Mouse (Mus musculus): ENCODE results near the gene Ush1g. TPM values are rescaled to one million over a fixed set of nuclear protein-coding genes. Genes with fewer than 3 reads are reported as not detected.
A peak's percentile ranks its signal among the peaks of the same experiment; 100 is the strongest.

The Ush1g gene
- polyA plus RNA-seq, 1 experiment: 0.24 TPM

- Histone ChIP-seq H3K36me3 (ENCODE audit: control insufficient read depth, insufficient read depth, low read length, poor library complexity, severe bottlenecking) (no peaks in the 10 kb centered on the region), H3K4me3 (ENCODE audit: low read depth, low read length) (peak overlapping the region; percentile 54), H3K4me1 (ENCODE audit: control insufficient read depth, insufficient read depth, low read length) (no peaks in the 10 kb centered on the region), H3K27ac (ENCODE audit: insufficient read depth, low read length) (no peak overlapping the region), H3K9ac (ENCODE audit: low read depth, poor library complexity, severe bottlenecking) (peak overlapping the region; percentile 67), H3K9me3 (replicated peaks; ENCODE audit: control insufficient read depth, insufficient read depth, low read length, poor library complexity, severe bottlenecking) (no peaks in the 10 kb centered on the region), H3K27me3 (ENCODE audit: control insufficient read depth, insufficient read depth, low read length, poor library complexity, severe bottlenecking) (peaks cover 7% of the 10 kb centered on the region)
- no peak for TF ChIP-seq POLR2A (IDR thresholded peaks at IDR 0.05; ENCODE audit: insufficient read depth, low read length)
- TF ChIP-seq EP300 (IDR thresholded peaks at IDR 0.05; ENCODE audit: insufficient read depth, low read depth, low read length): no peak
- no peak for TF ChIP-seq CTCF (IDR thresholded peaks at IDR 0.05; ENCODE audit: low read depth, low read length)
Observed at GRCm38 (mm10) chr11:115266400-115266778, 55.5 kb downstream of the Ush1g start.

GRCm38 (mm10) chr11:115265771-115266399 lies 56.0 kb downstream of the Ush1g start:
- Histone ChIP-seq H3K9me3 (replicated peaks; ENCODE audit: control insufficient read depth, insufficient read depth, low read length, poor library complexity, severe bottlenecking) (no peaks in the 10 kb centered on the region), H3K9ac (ENCODE audit: low read depth, poor library complexity, severe bottlenecking) (0 out of 2 replicates have a peak overlapping the region, but pooled peaks have one; percentile 67), H3K27me3 (ENCODE audit: control insufficient read depth, insufficient read depth, low read length, poor library complexity, severe bottlenecking) (peaks cover 7% of the 10 kb centered on the region), H3K27ac (ENCODE audit: insufficient read depth, low read length) (no peak overlapping the region), H3K36me3 (ENCODE audit: control insufficient read depth, insufficient read depth, low read length, poor library complexity, severe bottlenecking) (no peaks in the 10 kb centered on the region), H3K4me1 (ENCODE audit: control insufficient read depth, insufficient read depth, low read length) (no peaks in the 10 kb centered on the region), H3K4me3 (ENCODE audit: low read depth, low read length) (no peak overlapping the region)
- no peak for TF ChIP-seq EP300 (IDR thresholded peaks at IDR 0.05; ENCODE audit: insufficient read depth, low read depth, low read length)
- TF ChIP-seq CTCF (IDR thresholded peaks at IDR 0.05; ENCODE audit: low read depth, low read length): no peak
- no peak for TF ChIP-seq POLR2A (IDR thresholded peaks at IDR 0.05; ENCODE audit: insufficient read depth, low read length)

Other genes with a start within 250 kb of the Ush1g start
- gene Rab37, start 230.6 kb downstream of the Ush1g start, polyA plus RNA-seq (2011; ENCODE audit: insufficient read depth, insufficient read length, low read depth, missing spikeins): 0.99 and 3.0 TPM in 2 replicates
- 1.1 TPM in 1 of 2 replicates, not detected in the other for gene Cd300lf, start 188.0 kb downstream of the Ush1g start, polyA plus RNA-seq (2011; ENCODE audit: insufficient read depth, insufficient read length, low read depth, missing spikeins)
- gene Slc9a3r1, start 158.7 kb downstream of the Ush1g start, polyA plus RNA-seq (2011; ENCODE audit: insufficient read depth, insufficient read length, low read depth, missing spikeins): 73.2 and 77.8 TPM in 2 replicates
- 4.8 and 8.0 TPM in 2 replicates for gene Tmem104, start 134.6 kb downstream of the Ush1g start, polyA plus RNA-seq (2011; ENCODE audit: insufficient read depth, insufficient read length, low read depth, missing spikeins)
- gene Nat9, start 134.2 kb downstream of the Ush1g start, polyA plus RNA-seq (2011; ENCODE audit: insufficient read depth, insufficient read length, low read depth, missing spikeins): 13.1 and 16.2 TPM in 2 replicates
- gene Grin2c, start 54.8 kb downstream of the Ush1g start, polyA plus RNA-seq (2011; ENCODE audit: insufficient read depth, insufficient read length, low read depth, missing spikeins): 0.13 TPM in 1 of 2 replicates, not detected in the other
- gene Fdxr, start 45.0 kb downstream of the Ush1g start, polyA plus RNA-seq (2011; ENCODE audit: insufficient read depth, insufficient read length, low read depth, missing spikeins): 11.6 and 12.8 TPM in 2 replicates
- 6.7 and 7.1 TPM in 2 replicates for gene Fads6, start 24.4 kb downstream of the Ush1g start, polyA plus RNA-seq (2011; ENCODE audit: insufficient read depth, insufficient read length, low read depth, missing spikeins)
- not detected in 2 replicates for gene Otop2, start 14.9 kb downstream of the Ush1g start, polyA plus RNA-seq (2011; ENCODE audit: insufficient read depth, insufficient read length, low read depth, missing spikeins)
- gene Otop3, start 12.7 kb upstream of the Ush1g start, polyA plus RNA-seq (2011; ENCODE audit: insufficient read depth, insufficient read length, low read depth, missing spikeins): not detected in 2 replicates
- gene Hid1, start 45.7 kb upstream of the Ush1g start, polyA plus RNA-seq (2011; ENCODE audit: insufficient read depth, insufficient read length, low read depth, missing spikeins): 2.5 and 3.2 TPM in 2 replicates
- 12.3 and 14.1 TPM in 2 replicates for gene Cdr2l, start 59.9 kb upstream of the Ush1g start, polyA plus RNA-seq (2011; ENCODE audit: insufficient read depth, insufficient read length, low read depth, missing spikeins)
- gene Mrpl58, start 81.7 kb upstream of the Ush1g start, polyA plus RNA-seq (2011; ENCODE audit: insufficient read depth, insufficient read length, low read depth, missing spikeins): 50.9 and 60.6 TPM in 2 replicates
- 340 and 358 TPM in 2 replicates for gene Atp5h, start 97.9 kb upstream of the Ush1g start, polyA plus RNA-seq (2011; ENCODE audit: insufficient read depth, insufficient read length, low read depth, missing spikeins)
- gene Kctd2, start 98.1 kb upstream of the Ush1g start, polyA plus RNA-seq (2011; ENCODE audit: insufficient read depth, insufficient read length, low read depth, missing spikeins): 22.9 and 26.4 TPM in 2 replicates
- not detected in 2 replicates for gene Trim80, start 118.5 kb upstream of the Ush1g start, polyA plus RNA-seq (2011; ENCODE audit: insufficient read depth, insufficient read length, low read depth, missing spikeins)
- not detected in 2 replicates for gene Slc16a5, start 140.4 kb upstream of the Ush1g start, polyA plus RNA-seq (2011; ENCODE audit: insufficient read depth, insufficient read length, low read depth, missing spikeins)
- gene Armc7, start 153.6 kb upstream of the Ush1g start, polyA plus RNA-seq (2011; ENCODE audit: insufficient read depth, insufficient read length, low read depth, missing spikeins): 3.0 and 3.6 TPM in 2 replicates
- gene Nt5c, start 169.8 kb upstream of the Ush1g start, polyA plus RNA-seq (2011; ENCODE audit: insufficient read depth, insufficient read length, low read depth, missing spikeins): 42.7 and 43.2 TPM in 2 replicates
- 163 and 173 TPM in 2 replicates for gene Jpt1, start 192.3 kb upstream of the Ush1g start, polyA plus RNA-seq (2011; ENCODE audit: insufficient read depth, insufficient read length, low read depth, missing spikeins)
- gene Sumo2, start 214.2 kb upstream of the Ush1g start, polyA plus RNA-seq (2011; ENCODE audit: insufficient read depth, insufficient read length, low read depth, missing spikeins): 1,012 and 1,017 TPM in 2 replicates
- 99.9 and 103 TPM in 2 replicates for gene Nup85, start 242.4 kb upstream of the Ush1g start, polyA plus RNA-seq (2011; ENCODE audit: insufficient read depth, insufficient read length, low read depth, missing spikeins)

All from ES-Bruce4 (cell line).